Mouse (Mus musculus) spleen, postnatal 0 days (tissue): ENCODE measurements around the gene Carf. TPM values are rescaled to one million over a fixed set of nuclear protein-coding genes. Genes with fewer than 3 reads are reported as not detected.

Experiments
- polyA plus RNA-seq: library from polyadenylated mRNA; unstranded; fragments of >200 nt; fragmentation: Nextera tagmentation; extraction: Ambion mirVana; gene quantifications from 2 replicates; pipeline ENCODE4 v1.2.1, GENCODE M21; 2015

Carf gene
- 3.2 and 4.2 TPM in 2 replicates for polyA plus RNA-seq

DNA sequence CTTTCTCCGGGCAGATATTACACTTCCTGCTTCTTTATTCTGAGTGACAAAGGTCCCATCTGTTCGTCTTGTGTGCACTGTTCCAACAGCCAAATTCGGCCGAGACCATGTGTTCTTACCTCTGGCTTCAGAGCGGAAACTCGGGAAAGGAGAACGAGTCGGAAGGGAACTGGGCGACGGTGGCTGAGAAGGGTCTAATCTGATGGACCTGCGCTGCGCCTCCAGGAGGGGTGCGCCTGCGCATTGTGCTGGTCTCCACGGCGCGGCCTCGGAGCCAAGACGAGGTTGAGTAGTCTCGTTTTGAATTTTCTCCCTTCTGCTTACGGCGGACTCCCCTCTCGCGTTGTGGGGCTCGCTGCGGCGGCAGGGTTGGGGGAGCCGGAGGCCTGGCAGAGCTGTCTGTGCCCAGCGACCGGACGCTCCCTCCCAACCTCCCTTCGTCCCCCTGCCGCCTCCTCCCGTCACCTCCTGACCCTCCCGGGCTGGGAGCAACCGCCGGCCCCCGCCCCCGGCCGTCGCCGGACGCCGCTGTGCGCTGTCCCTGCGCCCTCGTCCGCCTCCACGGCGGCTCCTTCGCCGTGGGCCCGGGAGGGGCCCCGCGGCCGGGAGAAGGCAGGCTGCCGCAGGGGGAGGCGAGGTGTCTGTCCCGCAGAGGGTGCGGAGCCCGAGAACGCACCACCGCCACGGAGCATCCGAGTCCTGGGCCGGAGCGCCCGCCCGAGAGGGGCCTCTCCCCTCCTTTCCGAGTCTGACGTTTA is at the start of gene Carf, which contains the start of gene Wdr12:
Carf (plus strand) TSS at position 224 of the 758 bp plus-strand sequence.
Wdr12 (minus strand) TSS at position 622 of the 758 bp plus-strand sequence.

DNA sequence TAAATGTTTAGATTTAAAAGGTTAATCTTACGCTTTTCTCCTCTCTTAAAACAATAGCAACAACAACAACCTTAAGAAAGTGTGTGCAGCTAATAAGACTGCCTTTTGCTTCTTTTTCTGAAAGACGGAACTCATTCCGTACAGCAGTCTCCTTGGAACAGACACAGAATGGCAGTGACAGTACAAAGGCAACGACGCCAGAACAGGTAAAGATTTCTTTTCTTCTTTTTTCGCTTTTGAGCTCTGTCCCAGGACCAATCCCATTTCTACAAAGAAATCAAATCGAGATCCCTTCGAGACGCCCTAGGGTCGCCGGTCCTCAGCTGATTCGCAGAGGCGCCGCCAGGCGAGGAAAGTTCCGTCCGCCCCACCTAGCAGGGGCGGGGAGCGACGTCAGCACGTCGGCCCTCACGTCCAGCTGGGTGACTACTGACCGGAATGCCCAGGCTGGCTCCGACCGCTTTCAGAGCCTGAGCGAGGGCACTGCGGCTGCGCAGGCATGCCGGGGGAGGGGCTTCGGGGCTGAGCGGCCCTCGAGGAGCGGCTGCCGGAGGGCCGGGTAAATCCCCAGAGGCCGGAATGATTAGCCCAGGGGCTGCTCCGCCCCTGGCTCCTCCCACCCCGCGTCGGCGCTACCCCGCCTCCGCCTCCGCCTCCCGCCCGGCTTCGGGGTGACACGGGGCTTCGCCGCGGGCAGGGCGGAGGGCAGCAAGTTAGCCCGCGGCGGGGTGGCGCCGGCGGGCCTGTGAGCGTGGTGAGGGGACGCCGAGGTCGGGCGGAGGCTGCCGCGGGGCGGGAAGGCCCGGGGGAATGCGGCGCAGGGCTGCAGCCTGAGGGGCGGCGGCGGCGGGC is 82.1 kb downstream of the Carf start, which contains the start of gene Nbeal1:
Nbeal1 (plus strand) TSS at position 668 of the 852 bp plus-strand sequence.

Other genes starting within 250 kb of the Carf start
- gene Fam117b, start 185.2 kb upstream of the Carf start, polyA plus RNA-seq = 6.8 and 7.1 TPM in 2 replicates
- gene Ica1l, start 55.1 kb upstream of the Carf start, polyA plus RNA-seq = 0.84 and 1.1 TPM in 2 replicates
- 57.6 and 60.4 TPM in 2 replicates for gene Wdr12, start 398 bp downstream of the Carf start, polyA plus RNA-seq
- 3.2 and 3.9 TPM in 2 replicates for gene Nbeal1, start 82.4 kb downstream of the Carf start, polyA plus RNA-seq
- gene Cyp20a1, start 245.1 kb downstream of the Carf start, polyA plus RNA-seq = 10.7 and 13.8 TPM in 2 replicates